Mouse (Mus musculus) embryonic stem cell, embryonic (primary cell): ENCODE data around the gene Gm28102.
"Not testable (repeated sequence)": the region's sequence is repeated elsewhere in the genome, so short reads cannot be mapped to it uniquely, and the experiment has no call there.

ENCODE experiments used
- CTCF ChIA-PET, 4 experiments: fragments of 300-600 bp in 2 of 4; fragments of 350-600 bp in 2 of 4; sonication (Branson Sonifier 250); formaldehyde crosslinking; loops; one replicate each; lab custom pipeline; 2022; ENCODE audit warnings: inconsistent platforms in 2 of 4; lab: Charles Lee
- POLR2A ChIA-PET, 4 experiments: fragments of 300-600 bp in 2 of 4; fragments of 350-600 bp in 2 of 4; sonication (Branson Sonifier 250); formaldehyde crosslinking; loops; one replicate each; lab custom pipeline; 2022; ENCODE audit warnings: antibody characterized with exemption in 4 of 4, inconsistent platforms in 1 of 4; lab: Charles Lee

The Gm28102 gene

GRCm38 (mm10) chrY:88053015-88053414, at the start of gene Gm28102:
Gene Gm28102 (plus strand): TSS chrY:88053315.
- POLR2A ChIA-PET, CTCF ChIA-PET: not testable (repeated sequence)
